Mouse (Mus musculus): ENCODE measurements at regions not wholly inside any gene's neighbourhood (a gene's known extent, or its start where the extent isn't known, plus 50 kb on each side); places are given as distances from the start of the nearest gene placed in this dataset.

DNA sequence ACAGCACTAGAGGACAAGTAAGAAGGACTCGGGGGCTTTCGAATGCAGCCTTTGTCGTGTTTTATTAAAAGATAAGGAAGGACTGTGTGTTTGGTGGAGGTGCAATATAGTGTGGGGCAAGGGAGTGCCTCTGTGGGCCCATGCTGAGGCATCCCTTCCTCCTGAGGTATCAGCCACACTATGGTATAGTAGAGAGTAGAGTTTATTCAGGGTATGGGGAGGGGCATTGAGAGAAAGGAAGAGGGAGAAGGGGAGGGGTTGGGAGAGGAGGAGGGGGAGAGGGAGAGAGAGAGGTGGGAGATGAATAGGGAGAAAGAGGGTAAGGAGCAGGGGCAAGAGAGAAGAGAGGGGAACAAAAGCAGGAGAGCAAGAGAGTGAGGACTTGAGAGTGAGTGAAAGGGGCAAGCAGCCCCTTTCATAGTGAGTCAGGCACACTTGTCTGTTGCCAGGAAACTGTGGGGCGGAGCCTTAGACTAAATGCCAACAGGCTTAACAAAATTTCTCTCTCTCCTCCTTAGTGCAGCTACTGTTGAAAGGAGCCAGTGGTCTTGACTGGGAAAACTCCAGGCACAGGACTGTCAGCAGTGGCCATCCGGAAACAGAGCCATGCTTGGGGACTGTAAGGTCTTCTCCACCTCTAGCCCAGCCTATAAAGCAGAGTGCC lies 146.2 kb downstream of the Kcnj2 start:
- no peak for TF ChIP-seq POLR2A (IDR thresholded peaks at IDR 0.05; ENCODE audit: extremely low read depth, insufficient read depth, low read length)
- no peak overlapping the region for H3K4me3 ChIP-seq (ENCODE audit: insufficient read depth, low read depth, low read length)
- H3K27me3 ChIP-seq (ENCODE audit: control insufficient read depth, insufficient read depth, low read length), result no peaks in the 10 kb centered on the region
- 76% methylated on average over 5 of the region's 5 CpGs for WGBS
- H3K27ac ChIP-seq (replicated peaks; ENCODE audit: insufficient read depth, low read depth, low read length), result no peak overlapping the region
- no peak overlapping the region for H3K9ac ChIP-seq (ENCODE audit: low read depth, low read length)
- no peaks in the 10 kb centered on the region for H3K4me1 ChIP-seq (ENCODE audit: control insufficient read depth, insufficient read depth, low read length)
- no peak for DNase-seq (ENCODE audit: extremely low read depth, low read depth, low spot score)
- no peaks in the 10 kb centered on the region for H3K36me3 ChIP-seq (ENCODE audit: control insufficient read depth, insufficient read depth, low read length)
- H3K79me2 ChIP-seq (ENCODE audit: control insufficient read depth, insufficient read depth, low read length), result no peaks in the 10 kb centered on the region

DNA sequence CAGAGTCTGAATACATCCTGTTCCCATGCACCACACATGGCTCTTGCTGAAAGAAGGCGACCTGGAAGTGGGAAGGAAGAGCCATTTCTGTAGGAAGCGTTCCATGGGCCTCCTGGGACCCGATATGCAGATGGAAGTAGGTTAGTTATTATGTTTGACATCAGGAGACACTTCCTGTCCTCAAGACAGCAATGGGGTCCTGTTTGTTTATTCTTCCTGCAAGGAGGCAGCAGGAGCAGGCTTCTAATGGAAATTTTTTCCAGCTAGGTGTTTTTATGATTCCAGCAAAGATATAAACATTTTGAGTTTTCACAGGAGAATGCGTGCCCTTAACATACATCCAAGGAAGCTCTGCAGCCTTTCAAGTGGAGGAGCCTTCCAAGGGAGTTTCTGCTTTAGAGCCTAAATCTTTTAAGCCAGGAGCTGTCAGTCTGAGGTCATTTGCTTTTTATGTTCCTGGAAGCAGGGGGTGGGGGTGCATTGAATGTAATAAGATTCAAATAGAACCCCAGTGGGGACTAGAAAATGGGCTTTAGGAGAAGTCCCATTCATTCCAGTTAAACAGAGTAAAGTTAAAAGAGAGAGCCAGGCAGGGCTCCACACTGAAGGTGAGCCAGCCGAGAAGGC lies 146.9 kb downstream of the Kcnj2 start:
- Histone ChIP-seq H3K9ac (ENCODE audit: low read depth, low read length) (no peak overlapping the region), H3K27ac (replicated peaks; ENCODE audit: insufficient read depth, low read depth, low read length) (no peak overlapping the region), H3K79me2 (ENCODE audit: control insufficient read depth, insufficient read depth, low read length) (no peaks in the 10 kb centered on the region), H3K36me3 (ENCODE audit: control insufficient read depth, insufficient read depth, low read length) (no peaks in the 10 kb centered on the region), H3K4me3 (ENCODE audit: insufficient read depth, low read depth, low read length) (no peak overlapping the region), H3K27me3 (ENCODE audit: control insufficient read depth, insufficient read depth, low read length) (no peaks in the 10 kb centered on the region), H3K4me1 (ENCODE audit: control insufficient read depth, insufficient read depth, low read length) (no peaks in the 10 kb centered on the region)
- no peak for DNase-seq (ENCODE audit: extremely low read depth, low read depth, low spot score)
- 68% methylated on average over 5 of the region's 5 CpGs for WGBS
- TF ChIP-seq CTCF (IDR thresholded peaks at IDR 0.05; ENCODE audit: low read depth, low read length) (no peak), POLR2A (IDR thresholded peaks at IDR 0.05; ENCODE audit: extremely low read depth, insufficient read depth, low read length) (no peak)

DNA sequence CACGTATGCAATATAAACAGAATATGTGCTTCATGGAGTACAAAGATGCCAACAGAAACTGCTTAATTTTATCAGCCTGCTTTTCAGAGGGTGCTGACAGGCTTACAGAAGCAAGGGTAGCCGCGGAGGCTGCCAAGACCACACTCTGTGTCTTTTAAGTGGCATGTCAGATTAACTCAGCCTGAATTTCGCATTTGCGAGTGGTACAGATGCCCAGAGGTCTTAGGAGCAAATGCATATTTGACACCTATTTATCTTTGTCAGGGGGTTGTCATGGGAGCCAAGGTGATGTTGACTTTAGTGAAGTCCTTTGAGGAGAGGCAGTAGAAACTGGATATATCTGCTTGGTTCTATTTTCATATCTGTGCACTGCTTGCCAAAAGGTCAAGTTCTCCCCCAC lies 149.0 kb downstream of the Kcnj2 start:
- no peak overlapping the region for H3K4me3 ChIP-seq (ENCODE audit: insufficient read depth, low read depth, low read length)
- H3K79me2 ChIP-seq (ENCODE audit: control insufficient read depth, insufficient read depth, low read length), result no peaks in the 10 kb centered on the region
- H3K36me3 ChIP-seq (ENCODE audit: control insufficient read depth, insufficient read depth, low read length), result no peaks in the 10 kb centered on the region
- no peaks in the 10 kb centered on the region for H3K27me3 ChIP-seq (ENCODE audit: control insufficient read depth, insufficient read depth, low read length)
- no peaks in the 10 kb centered on the region for H3K4me1 ChIP-seq (ENCODE audit: control insufficient read depth, insufficient read depth, low read length)
- no peak overlapping the region for H3K27ac ChIP-seq (replicated peaks; ENCODE audit: insufficient read depth, low read depth, low read length)
- TF ChIP-seq POLR2A (IDR thresholded peaks at IDR 0.05; ENCODE audit: extremely low read depth, insufficient read depth, low read length) (no peak), CTCF (IDR thresholded peaks at IDR 0.05; ENCODE audit: low read depth, low read length) (no peak)
- DNase-seq (ENCODE audit: extremely low read depth, low read depth, low spot score), result no peak
- no peak overlapping the region for H3K9ac ChIP-seq (ENCODE audit: low read depth, low read length)
- WGBS, result 79% methylated on average over 5 of the region's 5 CpGs

DNA sequence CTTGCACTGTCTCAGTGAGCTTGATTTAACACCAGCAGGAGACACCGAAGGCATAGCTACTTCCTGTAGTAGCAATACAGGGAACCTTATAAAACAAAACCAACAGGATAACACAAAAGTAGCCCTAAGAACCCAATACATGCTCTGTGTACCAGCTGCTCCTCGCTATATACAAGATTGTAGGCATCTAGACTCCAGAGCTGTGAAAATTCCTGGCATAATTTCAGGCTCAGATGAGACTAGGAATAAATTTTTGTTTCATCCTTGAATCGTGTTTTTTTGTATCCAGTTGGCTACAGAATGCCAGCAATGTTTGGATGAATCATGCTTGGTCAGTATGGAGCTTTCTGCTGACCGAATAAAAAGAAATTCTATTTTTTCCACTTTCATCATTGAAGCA lies 157.9 kb downstream of the Kcnj2 start:
- H3K27me3 ChIP-seq (ENCODE audit: control insufficient read depth, insufficient read depth, low read length), result no peaks in the 10 kb centered on the region
- WGBS, result 82% methylated on average over 4 of the region's 4 CpGs
- H3K4me1 ChIP-seq (ENCODE audit: control insufficient read depth, insufficient read depth, low read length), result no peaks in the 10 kb centered on the region
- TF ChIP-seq POLR2A (IDR thresholded peaks at IDR 0.05; ENCODE audit: extremely low read depth, insufficient read depth, low read length) (no peak), CTCF (IDR thresholded peaks at IDR 0.05; ENCODE audit: low read depth, low read length) (no peak)
- H3K9ac ChIP-seq (ENCODE audit: low read depth, low read length), result no peak overlapping the region
- no peaks in the 10 kb centered on the region for H3K79me2 ChIP-seq (ENCODE audit: control insufficient read depth, insufficient read depth, low read length)
- no peak for DNase-seq (ENCODE audit: extremely low read depth, low read depth, low spot score)
- no peaks in the 10 kb centered on the region for H3K36me3 ChIP-seq (ENCODE audit: control insufficient read depth, insufficient read depth, low read length)
- no peak overlapping the region for H3K4me3 ChIP-seq (ENCODE audit: insufficient read depth, low read depth, low read length)
- H3K27ac ChIP-seq (replicated peaks; ENCODE audit: insufficient read depth, low read depth, low read length), result no peak overlapping the region

DNA sequence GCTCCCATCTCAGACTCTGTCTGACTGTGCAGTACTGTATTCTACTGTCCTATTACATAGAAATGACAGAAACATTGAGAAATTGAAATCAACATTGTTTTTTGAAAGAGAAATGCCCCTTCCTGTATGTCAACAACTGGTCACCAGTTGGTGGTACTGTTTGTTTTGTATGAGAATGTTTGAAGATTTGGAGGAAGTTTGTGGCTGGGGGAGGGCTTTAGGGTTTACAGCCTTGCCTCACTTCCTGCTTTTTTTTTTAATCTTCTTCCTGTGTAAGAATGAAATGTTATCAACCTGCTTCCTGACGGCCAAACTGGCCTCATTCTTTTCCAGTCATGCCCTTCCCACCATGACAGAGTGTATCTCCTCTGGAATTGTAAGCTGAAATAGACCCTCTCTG lies 161.3 kb downstream of the Kcnj2 start:
- H3K9ac ChIP-seq (ENCODE audit: low read depth, low read length), result no peak overlapping the region
- no peak overlapping the region for H3K4me3 ChIP-seq (ENCODE audit: insufficient read depth, low read depth, low read length)
- DNase-seq (ENCODE audit: extremely low read depth, low read depth, low spot score), result no peak
- TF ChIP-seq POLR2A (IDR thresholded peaks at IDR 0.05; ENCODE audit: extremely low read depth, insufficient read depth, low read length) (no peak), CTCF (IDR thresholded peaks at IDR 0.05; ENCODE audit: low read depth, low read length) (no peak)
- no peaks in the 10 kb centered on the region for H3K79me2 ChIP-seq (ENCODE audit: control insufficient read depth, insufficient read depth, low read length)
- H3K36me3 ChIP-seq (ENCODE audit: control insufficient read depth, insufficient read depth, low read length), result no peaks in the 10 kb centered on the region
- H3K27ac ChIP-seq (replicated peaks; ENCODE audit: insufficient read depth, low read depth, low read length), result no peak overlapping the region
- WGBS, result 69% methylated on average over 1 of the region's 1 CpGs
- no peaks in the 10 kb centered on the region for H3K27me3 ChIP-seq (ENCODE audit: control insufficient read depth, insufficient read depth, low read length)
- no peaks in the 10 kb centered on the region for H3K4me1 ChIP-seq (ENCODE audit: control insufficient read depth, insufficient read depth, low read length)

DNA sequence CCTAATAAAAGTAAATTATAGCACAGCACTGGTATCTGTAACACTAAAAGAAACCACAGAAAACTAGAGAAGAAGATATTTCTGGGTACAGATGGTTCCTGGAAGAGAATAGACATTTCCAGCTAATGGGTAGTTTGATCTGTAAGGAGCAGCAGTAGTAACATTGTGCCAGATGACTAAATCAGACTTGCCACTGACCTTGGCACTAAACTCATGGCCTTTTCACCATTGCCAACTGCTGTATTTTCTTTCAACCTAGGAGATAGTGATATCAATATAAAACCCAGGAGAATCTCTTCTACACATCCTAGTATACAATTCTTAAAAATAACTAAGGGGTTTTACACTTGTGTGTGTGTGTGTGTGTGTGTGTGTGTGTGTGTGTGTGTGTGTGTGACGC lies 170.8 kb downstream of the Kcnj2 start:
- no peak for TF ChIP-seq CTCF (IDR thresholded peaks at IDR 0.05; ENCODE audit: low read depth, low read length)
- TF ChIP-seq POLR2A (IDR thresholded peaks at IDR 0.05; ENCODE audit: extremely low read depth, insufficient read depth, low read length), result no peak
- H3K4me1 ChIP-seq (ENCODE audit: control insufficient read depth, insufficient read depth, low read length), result no peaks in the 10 kb centered on the region; the same call in 1 of the 2 replicates
- no peak overlapping the region for H3K27ac ChIP-seq (replicated peaks; ENCODE audit: insufficient read depth, low read depth, low read length)
- H3K27me3 ChIP-seq (ENCODE audit: control insufficient read depth, insufficient read depth, low read length), result no peaks in the 10 kb centered on the region
- 91% methylated on average over 1 of the region's 1 CpGs for WGBS
- peak; percentile 37 for DNase-seq (ENCODE audit: extremely low read depth, low read depth, low spot score)
- H3K4me3 ChIP-seq (ENCODE audit: insufficient read depth, low read depth, low read length), result no peak overlapping the region
- no peaks in the 10 kb centered on the region for H3K36me3 ChIP-seq (ENCODE audit: control insufficient read depth, insufficient read depth, low read length)
- H3K79me2 ChIP-seq (ENCODE audit: control insufficient read depth, insufficient read depth, low read length), result no peaks in the 10 kb centered on the region
- H3K9ac ChIP-seq (ENCODE audit: low read depth, low read length), result no peak overlapping the region
